In genomic region chr10:86387821-86388440, GRCm38 (mm10) we compare ENCODE assay signal across 8 mouse cellular contexts.
A peak's percentile ranks its signal among the peaks of the same experiment; 100 is the strongest.
DNase-seq lines count a peak whose midpoint lies in the region; TF ChIP-seq lines count a peak whose summit lies in the region.

No protein-coding gene starts in this region.

- peak; percentile 49 to 70 for DNase-seq in adrenal gland, adult (ENCODE audit: inconsistent age in 2 of 2, low spot score in 1 of 2)
- DNase-seq in adrenal gland, adult 8-10 months, result no peak
- DNase-seq in left cerebral cortex, postnatal 14 days (ENCODE audit: low spot score in 2 of 2), result peak; percentile 44 to 51
- no peak for DNase-seq in left cerebral cortex, adult 11 months (ENCODE audit: low spot score)
- peak; percentile 76 for DNase-seq in brain, embryonic 14.5 days (ENCODE audit: low read depth)
- DNase-seq in layer of hippocampus, postnatal 10 days (ENCODE audit: low spot score in 2 of 2), result peak; percentile 53 to 65
- DNase-seq in gastrocnemius, adult 18-20 months (ENCODE audit: low spot score), result no peak
- no peak for DNase-seq in lung, postnatal 14 days

- TF ChIP-seq CTCF in brain, embryonic 14.5 days (IDR thresholded peaks at IDR 0.05; ENCODE audit: borderline replicate concordance, extremely low read depth, insufficient read depth, insufficient read length), result no peak

- TF ChIP-seq POLR2A in brain, embryonic 14.5 days (IDR thresholded peaks at IDR 0.05; ENCODE audit: borderline replicate concordance, extremely low read depth, insufficient read depth, insufficient read length, poor library complexity, severe bottlenecking), result no peak

- intact Hi-C loops in left cerebral cortex, postnatal 14 days (cut with DNase I), result no loop called here

Comparison
In these comparisons a context has a peak if more than half of its experiments do, and no peak if none do; other contexts are left out.
1. DNase-seq: peak in adrenal gland, adult (2 of 2), left cerebral cortex, postnatal 14 days (2 of 2), brain, embryonic 14.5 days (single experiment) and layer of hippocampus, postnatal 10 days (2 of 2); none in adrenal gland, adult 8-10 months (single experiment), left cerebral cortex, adult 11 months (single experiment), gastrocnemius, adult 18-20 months (single experiment) and lung, postnatal 14 days (single experiment).